Mouse (Mus musculus): ENCODE measurements around the gene Rpl23. TPM values are rescaled to one million over a fixed set of nuclear protein-coding genes. Genes with fewer than 3 reads are reported as not detected.
A peak's percentile ranks its signal among the peaks of the same experiment; 100 is the strongest.

Rpl23 gene
- polyA plus RNA-seq, 1 experiment: 96.9 TPM

GRCm38 (mm10) chr11:97826414-97826813 lies 44.2 kb upstream of the Rpl23 start:
- TF ChIP-seq POLR2A (IDR thresholded peaks at IDR 0.05; ENCODE audit: low read depth, low read length) (no peak), CTCF (IDR thresholded peaks at IDR 0.05; ENCODE audit: extremely low read depth, insufficient read depth, insufficient read length, insufficient replicate concordance) (no peak)
- peak overlapping the region; percentile 81; the same call in 1 of the 2 replicates for H3K27ac ChIP-seq (ENCODE audit: insufficient read depth, low read length)
- H3K27me3 ChIP-seq (ENCODE audit: control insufficient read depth, insufficient read depth, low read length): no peaks in the 10 kb centered on the region
- no peak overlapping the region for H3K4me3 ChIP-seq (ENCODE audit: extremely low read depth, insufficient read depth, insufficient read length)
- peaks cover 5% of the 10 kb centered on the region; the same call in 1 of the 2 replicates for H3K36me3 ChIP-seq (ENCODE audit: control insufficient read depth, insufficient read depth, low read length)
- H3K4me1 ChIP-seq (ENCODE audit: control insufficient read depth, insufficient read depth, insufficient read length): peaks cover 46% of the 10 kb centered on the region
- WGBS: 23% methylated on average over 7 of the region's 7 CpGs
- no peak for DNase-seq (ENCODE audit: low read depth in 1 of 2, low spot score in 2 of 2)

- no peak for DNase-seq (ENCODE audit: low read depth in 1 of 2, low spot score in 2 of 2)
- H3K4me3 ChIP-seq (ENCODE audit: extremely low read depth, insufficient read depth, insufficient read length): no peak overlapping the region
Measured at GRCm38 (mm10) chr11:97825971-97826370, 43.7 kb upstream of the Rpl23 start.

GRCm38 (mm10) chr11:97825295-97825694 lies 43.1 kb upstream of the Rpl23 start:
- peaks cover 5% of the 10 kb centered on the region; the same call in 1 of the 2 replicates for H3K36me3 ChIP-seq (ENCODE audit: control insufficient read depth, insufficient read depth, low read length)
- H3K4me3 ChIP-seq (ENCODE audit: extremely low read depth, insufficient read depth, insufficient read length): no peak overlapping the region; the same call in 1 of the 2 replicates
- TF ChIP-seq POLR2A (IDR thresholded peaks at IDR 0.05; ENCODE audit: low read depth, low read length) (no peak), CTCF (IDR thresholded peaks at IDR 0.05; ENCODE audit: extremely low read depth, insufficient read depth, insufficient read length, insufficient replicate concordance) (no peak)
- H3K27me3 ChIP-seq (ENCODE audit: control insufficient read depth, insufficient read depth, low read length): no peaks in the 10 kb centered on the region
- WGBS: 20% methylated on average over 10 of the region's 10 CpGs
- peaks cover 39% of the 10 kb centered on the region for H3K4me1 ChIP-seq (ENCODE audit: control insufficient read depth, insufficient read depth, insufficient read length)
- H3K27ac ChIP-seq (ENCODE audit: insufficient read depth, low read length): peak overlapping the region; percentile 81
- DNase-seq (ENCODE audit: low read depth in 1 of 2, low spot score in 2 of 2): peak in 1 of 2 experiments; percentile 64

More at GRCm38 (mm10) chr11:97825971-97826370, 43.7 kb upstream of the Rpl23 start:
- Histone ChIP-seq H3K27ac (ENCODE audit: insufficient read depth, low read length) (peak overlapping the region; percentile 81; the same call in 1 of the 2 replicates), H3K4me1 (ENCODE audit: control insufficient read depth, insufficient read depth, insufficient read length) (peaks cover 46% of the 10 kb centered on the region), H3K36me3 (ENCODE audit: control insufficient read depth, insufficient read depth, low read length) (peaks cover 5% of the 10 kb centered on the region; the same call in 1 of the 2 replicates), H3K27me3 (ENCODE audit: control insufficient read depth, insufficient read depth, low read length) (no peaks in the 10 kb centered on the region)
- WGBS: 16% methylated on average over 9 of the region's 9 CpGs
- TF ChIP-seq CTCF (IDR thresholded peaks at IDR 0.05; ENCODE audit: extremely low read depth, insufficient read depth, insufficient read length, insufficient replicate concordance) (no peak), POLR2A (IDR thresholded peaks at IDR 0.05; ENCODE audit: low read depth, low read length) (no peak)

- WGBS: 12% methylated on average over 6 of the region's 6 CpGs
- Histone ChIP-seq H3K27me3 (ENCODE audit: control insufficient read depth, insufficient read depth, low read length) (no peaks in the 10 kb centered on the region), H3K36me3 (ENCODE audit: control insufficient read depth, insufficient read depth, low read length) (peaks cover 6% of the 10 kb centered on the region), H3K4me1 (ENCODE audit: control insufficient read depth, insufficient read depth, insufficient read length) (peaks cover 37% of the 10 kb centered on the region), H3K4me3 (ENCODE audit: extremely low read depth, insufficient read depth, insufficient read length) (no peak overlapping the region), H3K27ac (ENCODE audit: insufficient read depth, low read length) (peak overlapping the region; percentile 81)
- no peak for DNase-seq (ENCODE audit: low read depth in 1 of 2, low spot score in 2 of 2)
- TF ChIP-seq CTCF (IDR thresholded peaks at IDR 0.05; ENCODE audit: extremely low read depth, insufficient read depth, insufficient read length, insufficient replicate concordance): no peak
- no peak for TF ChIP-seq POLR2A (IDR thresholded peaks at IDR 0.05; ENCODE audit: low read depth, low read length)
Measured at GRCm38 (mm10) chr11:97824895-97825294, 42.7 kb upstream of the Rpl23 start.

- Histone ChIP-seq H3K27ac (ENCODE audit: insufficient read depth, low read length) (no peak overlapping the region), H3K4me1 (ENCODE audit: control insufficient read depth, insufficient read depth, insufficient read length) (peaks cover 34% of the 10 kb centered on the region), H3K4me3 (ENCODE audit: extremely low read depth, insufficient read depth, insufficient read length) (no peak overlapping the region), H3K36me3 (ENCODE audit: control insufficient read depth, insufficient read depth, low read length) (peaks cover 9% of the 10 kb centered on the region), H3K27me3 (ENCODE audit: control insufficient read depth, insufficient read depth, low read length) (no peaks in the 10 kb centered on the region)
- TF ChIP-seq CTCF (IDR thresholded peaks at IDR 0.05; ENCODE audit: extremely low read depth, insufficient read depth, insufficient read length, insufficient replicate concordance) (no peak), POLR2A (IDR thresholded peaks at IDR 0.05; ENCODE audit: low read depth, low read length) (no peak)
- DNase-seq (ENCODE audit: low read depth in 1 of 2, low spot score in 2 of 2): no peak
- 95% methylated on average over 11 of the region's 11 CpGs for WGBS
Measured at GRCm38 (mm10) chr11:97824168-97824567, 41.9 kb upstream of the Rpl23 start.

- DNase-seq (ENCODE audit: low read depth in 1 of 2, low spot score in 2 of 2): no peak
- Histone ChIP-seq H3K4me3 (ENCODE audit: extremely low read depth, insufficient read depth, insufficient read length) (no peak overlapping the region), H3K27ac (ENCODE audit: insufficient read depth, low read length) (peak overlapping the region; percentile 59; the same call in 1 of the 2 replicates), H3K27me3 (ENCODE audit: control insufficient read depth, insufficient read depth, low read length) (no peaks in the 10 kb centered on the region), H3K4me1 (ENCODE audit: control insufficient read depth, insufficient read depth, insufficient read length) (peaks cover 32% of the 10 kb centered on the region), H3K36me3 (ENCODE audit: control insufficient read depth, insufficient read depth, low read length) (peaks cover 11% of the 10 kb centered on the region)
- 92% methylated on average over 20 of the region's 20 CpGs for WGBS
- TF ChIP-seq POLR2A (IDR thresholded peaks at IDR 0.05; ENCODE audit: low read depth, low read length) (no peak), CTCF (IDR thresholded peaks at IDR 0.05; ENCODE audit: extremely low read depth, insufficient read depth, insufficient read length, insufficient replicate concordance) (no peak)
Measured at GRCm38 (mm10) chr11:97822840-97823603, 40.8 kb upstream of the Rpl23 start.

Data from spleen, adult 2 months (tissue).